Mouse (Mus musculus) intestine, embryonic 14.5 days (tissue): ENCODE results near the gene Selplg. TPM values are rescaled to one million over a fixed set of nuclear protein-coding genes. Genes with fewer than 3 reads are reported as not detected.

ENCODE experiments used
- ATAC-seq: fragments of 200-750 bp; cut with Nextera tagmentation; replicated peaks from 2 replicates; pipeline ENCODE4 v1.8.0; 2017; ENCODE audit warnings: low read depth, moderate number of reproducible peaks, moderate TSS enrichment, moderate library complexity; ENCODE audit not compliant: low FRiP score, low TSS enrichment
- DNase-seq: peaks from one replicate; pipeline ENCODE4 v3.0.0-alpha.2; 2018; ENCODE audit warnings: low spot score
- H3K27ac ChIP-seq: fragments of 300-500 bp; sonication (generic); 2 replicates; pipeline ENCODE4 v1.5.1; 2014; ENCODE audit warnings: low read depth, mild to moderate bottlenecking, control low read depth
- H3K27me3 ChIP-seq: fragments of 300-500 bp; sonication (generic); replicated peaks from 2 replicates; pipeline ENCODE4 v1.6.1; 2014; ENCODE audit warnings: low read length, control low read depth; ENCODE audit not compliant: control insufficient read depth, insufficient read depth
- H3K36me3 ChIP-seq: fragments of 300-500 bp; sonication (generic); 2 replicates; pipeline ENCODE4 v1.6.1; 2014; ENCODE audit warnings: low read length, control low read depth; ENCODE audit not compliant: control insufficient read depth, insufficient read depth
- H3K4me1 ChIP-seq: fragments of 300-500 bp; sonication (generic); replicated peaks from 2 replicates; pipeline ENCODE4 v1.6.1; 2014; ENCODE audit warnings: low read length, control low read depth, mixed read lengths; ENCODE audit not compliant: control insufficient read depth, insufficient read depth
- H3K4me2 ChIP-seq: fragments of 300-500 bp; sonication (generic); 2 replicates; pipeline ENCODE4 v1.6.1; 2014; ENCODE audit warnings: low read length
- H3K4me3 ChIP-seq: fragments of 300-500 bp; sonication (generic); 2 replicates; pipeline ENCODE4 v1.5.1; 2014; ENCODE audit warnings: low read depth, low read length, control low read depth, mixed read lengths
- H3K9ac ChIP-seq: fragments of 300-500 bp; sonication (generic); 2 replicates; pipeline ENCODE4 v1.6.1; 2014; ENCODE audit warnings: mild to moderate bottlenecking, low read length
- H3K9me3 ChIP-seq: fragments of 300-500 bp; sonication (generic); 2 replicates; pipeline ENCODE4 v1.6.1; 2016; ENCODE audit warnings: low read length, control low read depth; ENCODE audit not compliant: control insufficient read depth
- WGBS: fragments of 180-500 bp; shearing (Covaris S2); extraction: QIAGEN DNeasy Blood & Tissue Kit; methylation state at CpG from one replicate; pipeline ENCODE4 v1.1.7; 2014; 5-methylcytosine and 5-hydroxymethylcytosine counted together
- polyA plus RNA-seq: library from polyadenylated mRNA; unstranded; fragments of >200 nt; fragmentation: Nextera tagmentation; extraction: Ambion mirVana; gene quantifications from 2 replicates; pipeline ENCODE4 v1.2.1, GENCODE M21; 2014

The Selplg gene
- polyA plus RNA-seq, 1 experiment from 2014 or later: 4.0 TPM

DNA sequence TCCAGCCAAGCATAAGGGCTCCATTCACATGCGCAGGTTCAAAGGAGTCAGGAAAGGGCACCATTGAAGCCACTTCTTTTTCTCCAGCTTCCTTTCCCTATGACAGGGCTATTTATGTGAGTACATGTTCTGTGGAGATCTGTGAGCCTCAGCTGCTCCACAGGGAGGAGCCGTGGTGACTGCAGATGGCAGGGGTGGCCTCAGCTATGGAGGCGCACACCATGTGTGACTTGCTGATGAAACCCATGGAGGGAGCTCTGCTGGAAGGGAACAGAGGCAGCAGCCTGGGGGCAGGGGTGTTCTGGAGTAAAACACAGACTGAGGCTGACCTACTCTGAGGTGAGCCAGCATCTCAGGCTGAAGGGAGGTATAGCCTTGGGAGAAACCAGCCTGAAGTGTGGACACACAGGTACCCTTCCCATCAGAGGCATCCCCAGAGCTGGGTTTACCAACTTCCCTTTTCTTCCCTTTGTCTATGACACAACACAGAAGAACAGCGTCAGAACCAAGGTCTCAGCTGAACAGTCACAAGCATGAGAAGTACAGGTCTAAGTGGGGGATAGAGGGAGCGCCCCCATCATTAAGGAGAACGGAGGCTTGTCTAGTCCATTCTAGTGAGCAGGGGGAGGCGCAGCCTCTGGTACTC lies 39.6 kb upstream of the Selplg start:
- no peak overlapping the region for H3K4me2 ChIP-seq
- ATAC-seq: no peak
- H3K27ac ChIP-seq: peak overlapping the region; percentile 94
- 80% methylated on average over 7 of the region's 7 CpGs for WGBS
- H3K9me3 ChIP-seq: no peaks in the 10 kb centered on the region
- H3K4me3 ChIP-seq: no peak overlapping the region
- H3K9ac ChIP-seq: no peak overlapping the region
- DNase-seq: no peak
- peaks cover 67% of the 10 kb centered on the region for H3K4me1 ChIP-seq
- H3K27me3 ChIP-seq: no peaks in the 10 kb centered on the region
- H3K36me3 ChIP-seq: peaks cover 21% of the 10 kb centered on the region; the same call in 1 of the 2 replicates

DNA sequence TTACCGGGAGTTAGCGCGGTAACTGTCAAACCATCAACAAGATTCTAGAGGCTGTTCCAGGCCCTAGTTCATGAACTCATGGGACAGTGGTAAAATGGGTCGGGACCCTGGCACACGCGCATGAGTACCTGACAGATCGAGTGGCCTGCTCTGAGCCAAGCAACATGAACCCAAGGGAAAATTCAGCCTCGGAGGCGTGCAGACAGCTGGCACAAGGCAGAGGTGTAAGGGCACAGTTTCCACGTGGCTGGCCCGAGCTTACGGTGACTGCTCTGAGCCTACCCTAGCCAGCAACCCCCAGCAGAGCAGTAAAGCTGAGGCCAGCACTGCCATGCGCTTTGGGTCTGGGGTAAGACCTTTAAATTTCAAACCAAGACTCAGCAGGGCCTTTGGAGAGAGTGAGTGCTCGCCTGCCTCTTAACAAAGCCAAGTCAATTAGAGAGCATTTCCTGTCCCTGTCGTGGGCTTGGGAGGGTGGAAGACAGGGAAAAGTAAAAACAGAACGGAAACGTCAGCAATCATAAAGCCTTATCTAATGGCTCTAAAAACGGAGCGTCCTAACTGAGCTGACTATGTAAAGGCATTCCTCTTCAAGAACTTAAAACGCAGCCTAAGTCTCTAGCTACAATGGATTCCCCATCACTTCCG lies 38.1 kb upstream of the Selplg start:
- no peak overlapping the region for H3K9ac ChIP-seq
- WGBS: 48% methylated on average over 21 of the region's 21 CpGs
- H3K4me1 ChIP-seq: peaks cover 66% of the 10 kb centered on the region
- no peaks in the 10 kb centered on the region for H3K9me3 ChIP-seq
- no peak for ATAC-seq
- no peaks in the 10 kb centered on the region for H3K27me3 ChIP-seq
- no peak overlapping the region for H3K4me2 ChIP-seq
- H3K27ac ChIP-seq: peak overlapping the region; percentile 94; the same call in 1 of the 2 replicates
- DNase-seq: no peak
- no peak overlapping the region for H3K4me3 ChIP-seq
- peaks cover 9% of the 10 kb centered on the region; the same call in 1 of the 2 replicates for H3K36me3 ChIP-seq

DNA sequence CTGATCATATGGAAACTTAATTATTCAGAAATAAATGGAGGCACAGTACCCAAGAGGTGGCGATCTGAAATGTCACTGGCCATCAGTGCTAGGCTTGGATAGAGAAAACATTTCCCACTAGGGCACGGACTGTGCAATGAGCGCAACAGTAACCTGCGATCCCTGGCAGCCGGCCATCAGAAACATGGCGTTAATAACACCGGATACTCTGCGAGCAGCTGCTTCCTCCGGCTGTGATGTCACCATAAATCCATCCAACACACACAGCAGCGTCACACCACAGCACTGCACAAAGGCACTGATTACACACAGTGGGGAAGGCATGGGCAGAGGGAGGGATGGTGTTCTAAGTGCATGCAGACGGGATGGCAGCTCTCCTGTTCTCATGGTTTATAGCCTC lies 36.7 kb upstream of the Selplg start:
- Histone ChIP-seq H3K36me3 (peaks cover 16% of the 10 kb centered on the region), H3K4me3 (no peak overlapping the region), H3K27me3 (no peaks in the 10 kb centered on the region), H3K9me3 (no peaks in the 10 kb centered on the region), H3K4me1 (peaks cover 57% of the 10 kb centered on the region), H3K9ac (no peak overlapping the region), H3K4me2 (no peak overlapping the region), H3K27ac (peak overlapping the region; percentile 11)
- DNase-seq (no peak), ATAC-seq (0 out of 2 replicates have a peak, but pooled peaks have one; percentile 9)
- WGBS: 38% methylated on average over 11 of the region's 11 CpGs

DNA sequence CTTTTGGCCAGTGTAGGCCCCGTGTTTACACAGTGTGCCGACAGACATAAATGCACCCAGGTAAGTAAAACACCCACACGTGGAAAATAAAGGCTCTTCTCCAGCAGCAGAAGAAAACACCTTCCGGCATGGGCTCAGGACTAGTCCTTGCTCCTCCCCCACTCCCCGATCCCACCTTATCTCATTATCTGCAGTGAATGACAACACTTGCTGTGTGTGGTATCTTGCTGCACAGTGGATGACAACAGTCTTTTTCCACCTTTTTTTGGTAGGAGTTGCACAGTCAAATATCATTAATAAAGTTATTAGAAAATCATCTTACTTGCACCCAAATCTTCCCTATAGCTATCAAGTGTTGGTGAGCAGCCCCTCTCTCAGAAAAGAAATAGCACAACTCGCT lies 32.5 kb upstream of the Selplg start:
- Histone ChIP-seq H3K36me3 (peaks cover 29% of the 10 kb centered on the region), H3K27ac (no peak overlapping the region), H3K9me3 (no peaks in the 10 kb centered on the region), H3K4me1 (peaks cover 20% of the 10 kb centered on the region; the same call in 1 of the 2 replicates), H3K4me3 (no peak overlapping the region), H3K9ac (no peak overlapping the region), H3K27me3 (no peaks in the 10 kb centered on the region), H3K4me2 (no peak overlapping the region)
- WGBS: 87% methylated on average over 6 of the region's 6 CpGs
- DNase-seq: no peak
- no peak for ATAC-seq

DNA sequence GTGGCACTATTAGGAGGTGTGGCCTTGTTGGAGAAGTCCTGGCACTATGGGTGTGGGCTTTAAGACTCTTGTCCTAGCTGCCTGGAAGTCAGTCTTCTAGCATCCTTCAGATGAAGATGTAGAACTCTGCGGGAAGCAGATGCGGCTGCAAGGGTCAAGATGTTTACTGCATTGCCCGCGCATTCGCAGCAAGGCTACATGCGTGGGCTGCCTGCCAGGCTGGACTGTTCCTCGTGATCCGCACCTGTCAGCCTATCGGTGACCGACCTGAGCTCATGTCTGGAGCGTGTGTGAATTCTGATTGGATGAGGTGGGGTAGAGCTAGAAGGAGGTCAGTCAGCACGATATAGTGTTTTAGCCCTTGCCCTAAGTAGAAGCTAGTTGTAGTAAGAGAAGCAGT lies 31.6 kb upstream of the Selplg start:
- Histone ChIP-seq H3K4me1 (peaks cover 18% of the 10 kb centered on the region), H3K36me3 (peaks cover 29% of the 10 kb centered on the region), H3K27ac (no peak overlapping the region), H3K9ac (no peak overlapping the region), H3K4me3 (no peak overlapping the region), H3K4me2 (no peak overlapping the region), H3K9me3 (no peaks in the 10 kb centered on the region), H3K27me3 (no peaks in the 10 kb centered on the region)
- 94% methylated on average over 12 of the region's 12 CpGs for WGBS
- ATAC-seq (no peak), DNase-seq (no peak)

DNA sequence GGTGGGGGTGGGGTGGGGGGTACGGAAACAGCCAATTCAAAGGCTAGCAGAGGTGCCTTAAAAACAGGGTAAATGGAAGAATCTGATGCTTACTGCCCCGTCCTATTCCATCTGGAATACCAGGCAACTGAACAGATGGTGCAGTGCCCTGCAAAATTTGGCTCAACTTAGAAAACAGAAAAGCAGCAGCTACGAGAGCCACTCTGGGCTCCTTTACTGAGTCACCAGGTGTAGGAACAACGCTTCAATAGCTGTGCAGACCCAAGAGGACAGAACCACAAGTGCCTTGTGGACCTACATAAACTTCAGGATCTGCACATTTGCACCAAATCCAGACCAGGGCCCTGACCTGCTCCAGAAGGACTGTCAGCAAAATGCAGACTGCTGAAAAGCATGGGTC lies 30.0 kb upstream of the Selplg start:
- Histone ChIP-seq H3K9me3 (no peaks in the 10 kb centered on the region), H3K27ac (no peak overlapping the region), H3K4me3 (no peak overlapping the region), H3K9ac (no peak overlapping the region), H3K36me3 (peaks cover 29% of the 10 kb centered on the region), H3K4me2 (no peak overlapping the region), H3K4me1 (peaks cover 9% of the 10 kb centered on the region), H3K27me3 (no peaks in the 10 kb centered on the region)
- no peak for ATAC-seq
- DNase-seq: no peak
- WGBS: 95% methylated on average over 4 of the region's 4 CpGs

DNA sequence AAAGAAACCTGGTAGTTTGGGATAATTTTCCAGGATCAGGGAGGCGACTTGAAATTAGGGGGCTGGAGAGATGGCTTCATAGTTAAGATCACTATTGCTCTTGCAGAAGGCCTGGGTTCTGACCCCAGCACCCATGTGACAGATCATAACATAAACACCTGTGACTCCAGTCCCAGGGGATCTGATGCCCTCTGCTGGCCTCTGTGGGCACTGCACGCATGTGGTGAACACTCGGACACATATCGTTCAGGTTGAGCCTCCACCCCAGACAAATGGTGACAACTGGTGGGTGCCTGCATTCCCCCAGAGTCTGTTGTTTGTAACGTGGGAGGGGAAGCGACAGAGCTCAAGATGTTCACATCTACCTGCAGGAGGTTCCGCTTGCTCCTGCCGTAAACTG lies 28.9 kb upstream of the Selplg start:
- ATAC-seq (no peak), DNase-seq (no peak)
- H3K4me1 ChIP-seq: peaks cover 9% of the 10 kb centered on the region
- peaks cover 32% of the 10 kb centered on the region for H3K36me3 ChIP-seq
- H3K27ac ChIP-seq: no peak overlapping the region
- H3K4me2 ChIP-seq: no peak overlapping the region
- H3K9me3 ChIP-seq: no peaks in the 10 kb centered on the region
- no peaks in the 10 kb centered on the region for H3K27me3 ChIP-seq
- WGBS: 94% methylated on average over 8 of the region's 8 CpGs
- H3K9ac ChIP-seq: no peak overlapping the region
- no peak overlapping the region for H3K4me3 ChIP-seq

DNA sequence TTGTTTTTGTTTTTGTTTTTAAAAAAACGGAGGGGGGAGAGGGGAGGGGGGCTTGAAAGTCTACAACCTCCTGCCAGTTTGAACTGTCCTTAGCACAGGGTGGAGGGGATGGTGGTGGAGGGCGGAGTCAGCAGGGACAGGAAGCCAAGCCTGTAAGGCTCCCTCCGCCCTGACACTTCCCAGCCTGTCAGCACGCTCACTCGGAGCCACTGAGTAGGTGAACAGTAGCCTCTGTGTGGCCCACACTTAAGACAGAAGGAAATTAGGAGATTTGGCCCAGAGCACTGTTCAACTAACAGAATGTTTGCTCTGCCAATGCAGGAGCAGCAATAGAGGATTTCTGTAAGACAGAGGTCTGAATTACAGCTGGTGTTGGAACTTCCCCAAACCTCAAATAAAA lies 26.5 kb upstream of the Selplg start:
- Histone ChIP-seq H3K9me3 (no peaks in the 10 kb centered on the region), H3K36me3 (peaks cover 19% of the 10 kb centered on the region), H3K9ac (no peak overlapping the region), H3K4me2 (no peak overlapping the region), H3K27me3 (no peaks in the 10 kb centered on the region), H3K4me1 (peaks cover 13% of the 10 kb centered on the region), H3K27ac (no peak overlapping the region), H3K4me3 (no peak overlapping the region)
- WGBS: 37% methylated on average over 5 of the region's 5 CpGs
- ATAC-seq: no peak
- DNase-seq: no peak

DNA sequence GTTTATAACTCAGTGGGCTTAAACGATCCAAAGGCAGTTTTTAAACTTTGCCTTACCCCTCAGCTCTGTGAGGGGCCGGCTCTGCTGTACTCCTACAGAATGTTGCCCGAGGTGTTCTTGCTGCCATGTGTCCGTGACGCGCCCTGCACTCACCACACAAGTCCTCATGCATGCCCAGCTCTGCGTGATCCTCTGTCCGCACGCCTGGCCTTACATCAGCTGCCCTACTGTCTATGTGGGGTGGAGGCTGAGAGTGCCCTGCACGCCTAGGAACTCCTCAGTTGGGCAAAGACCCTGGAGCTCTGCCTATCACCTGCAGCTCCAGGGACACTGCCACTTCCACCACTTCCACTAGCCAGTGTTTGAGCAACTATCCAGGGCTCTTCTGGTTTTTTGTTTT lies 26.1 kb upstream of the Selplg start:
- H3K27ac ChIP-seq: no peak overlapping the region
- no peak overlapping the region for H3K4me2 ChIP-seq
- DNase-seq: no peak
- H3K9ac ChIP-seq: no peak overlapping the region
- 74% methylated on average over 10 of the region's 10 CpGs for WGBS
- ATAC-seq: no peak
- H3K9me3 ChIP-seq: no peaks in the 10 kb centered on the region
- no peak overlapping the region for H3K4me3 ChIP-seq
- H3K4me1 ChIP-seq: peaks cover 13% of the 10 kb centered on the region
- H3K27me3 ChIP-seq: no peaks in the 10 kb centered on the region
- peaks cover 18% of the 10 kb centered on the region for H3K36me3 ChIP-seq
